Mouse (Mus musculus): ENCODE data around the gene Cacna2d3.

The Cacna2d3 gene

GRCm38 (mm10) chr14:29015896-29016295 lies 705.8 kb downstream of the Cacna2d3 start:
- no peak for DNase-seq (ENCODE audit: low read depth, low spot score)

GRCm38 (mm10) chr14:29014680-29015079 lies 707.0 kb downstream of the Cacna2d3 start:
- no peak for DNase-seq (ENCODE audit: low read depth, low spot score)

- no peak for DNase-seq (ENCODE audit: low read depth, low spot score)
Observed at GRCm38 (mm10) chr14:29013161-29013560, 708.5 kb downstream of the Cacna2d3 start.

- DNase-seq (ENCODE audit: low read depth, low spot score) = no peak
Observed at GRCm38 (mm10) chr14:29009644-29010043, 712.0 kb downstream of the Cacna2d3 start.

- no peak for DNase-seq (ENCODE audit: low read depth, low spot score)
Observed at GRCm38 (mm10) chr14:29005228-29005840, 716.3 kb downstream of the Cacna2d3 start.

GRCm38 (mm10) chr14:28996569-28996968 lies 725.1 kb downstream of the Cacna2d3 start:
- no peak for DNase-seq (ENCODE audit: low read depth, low spot score)

GRCm38 (mm10) chr14:28988211-28988900 lies 733.3 kb downstream of the Cacna2d3 start:
- DNase-seq (ENCODE audit: low read depth, low spot score) = no peak

- no peak for DNase-seq (ENCODE audit: low read depth, low spot score)
Observed at GRCm38 (mm10) chr14:28984276-28984675, 737.4 kb downstream of the Cacna2d3 start.

- no peak for DNase-seq (ENCODE audit: low read depth, low spot score)
Observed at GRCm38 (mm10) chr14:28980482-28980881, 741.2 kb downstream of the Cacna2d3 start.

GRCm38 (mm10) chr14:28979230-28979629 lies 742.4 kb downstream of the Cacna2d3 start:
- DNase-seq (ENCODE audit: low read depth, low spot score) = no peak

GRCm38 (mm10) chr14:28972620-28973019 lies 749.0 kb downstream of the Cacna2d3 start:
- no peak for DNase-seq (ENCODE audit: low read depth, low spot score)

GRCm38 (mm10) chr14:28969247-28969646 lies 752.4 kb downstream of the Cacna2d3 start:
- no peak for DNase-seq (ENCODE audit: low read depth, low spot score)

- no peak for DNase-seq (ENCODE audit: low read depth, low spot score)
Observed at GRCm38 (mm10) chr14:28966881-28967280, 754.8 kb downstream of the Cacna2d3 start.

GRCm38 (mm10) chr14:28961379-28961778 lies 760.3 kb downstream of the Cacna2d3 start:
- DNase-seq (ENCODE audit: low read depth, low spot score) = no peak

GRCm38 (mm10) chr14:28959042-28959441 lies 762.6 kb downstream of the Cacna2d3 start:
- DNase-seq (ENCODE audit: low read depth, low spot score) = no peak

GRCm38 (mm10) chr14:28958131-28959015 lies 763.3 kb downstream of the Cacna2d3 start:
- DNase-seq (ENCODE audit: low read depth, low spot score) = no peak

GRCm38 (mm10) chr14:28955181-28955580 lies 766.5 kb downstream of the Cacna2d3 start:
- no peak for DNase-seq (ENCODE audit: low read depth, low spot score)

GRCm38 (mm10) chr14:28954588-28954987 lies 767.1 kb downstream of the Cacna2d3 start:
- no peak for DNase-seq (ENCODE audit: low read depth, low spot score)

- DNase-seq (ENCODE audit: low read depth, low spot score) = no peak
Observed at GRCm38 (mm10) chr14:28954086-28954485, 767.6 kb downstream of the Cacna2d3 start.

GRCm38 (mm10) chr14:28953409-28953808 lies 768.3 kb downstream of the Cacna2d3 start:
- no peak for DNase-seq (ENCODE audit: low read depth, low spot score)

- DNase-seq (ENCODE audit: low read depth, low spot score) = no peak
Observed at GRCm38 (mm10) chr14:28950499-28950898, 771.2 kb downstream of the Cacna2d3 start.

- DNase-seq (ENCODE audit: low read depth, low spot score) = no peak
Observed at GRCm38 (mm10) chr14:28949785-28950184, 771.9 kb downstream of the Cacna2d3 start.

Data from CD4-positive, CD25-positive, alpha-beta regulatory T cell, adult 2 months (primary cell).